Mouse (Mus musculus) limb, embryonic 13.5 days (tissue): ENCODE data around the gene Chpf. TPM values are rescaled to one million over a fixed set of nuclear protein-coding genes. Genes with fewer than 3 reads are reported as not detected.

ENCODE experiments used
- ATAC-seq: fragments of 200-750 bp; cut with Nextera tagmentation; 2 replicates; pipeline ENCODE4 v1.8.0; 2017; ENCODE audit warnings: low read depth, moderate number of reproducible peaks, moderate TSS enrichment; ENCODE audit not compliant: low FRiP score
- H3K27ac ChIP-seq: fragments of 300-500 bp; sonication (generic); 2 replicates; pipeline ENCODE4 v1.5.1; 2015; ENCODE audit warnings: inconsistent platforms, mild to moderate bottlenecking, moderate library complexity
- H3K27me3 ChIP-seq: fragments of 300-500 bp; sonication (generic); 2 replicates; pipeline ENCODE4 v1.6.1; 2015; ENCODE audit warnings: mild to moderate bottlenecking, inconsistent platforms
- H3K36me3 ChIP-seq: fragments of 300-500 bp; sonication (generic); 2 replicates; pipeline ENCODE4 v1.6.1; 2015; ENCODE audit warnings: inconsistent platforms, mild to moderate bottlenecking, moderate library complexity
- H3K4me1 ChIP-seq: fragments of 300-500 bp; sonication (generic); 2 replicates; pipeline ENCODE4 v1.6.1; 2015; ENCODE audit warnings: inconsistent platforms
- H3K4me2 ChIP-seq: fragments of 300-500 bp; sonication (generic); replicated peaks from 2 replicates; pipeline ENCODE4 v1.6.1; 2015; ENCODE audit warnings: inconsistent platforms, mild to moderate bottlenecking, moderate library complexity
- H3K4me3 ChIP-seq: fragments of 300-500 bp; sonication (generic); 2 replicates; pipeline ENCODE4 v1.5.1; 2015; ENCODE audit warnings: moderate library complexity, mild to moderate bottlenecking, inconsistent platforms
- H3K9ac ChIP-seq: fragments of 300-500 bp; sonication (generic); 2 replicates; pipeline ENCODE4 v1.6.1; 2015; ENCODE audit warnings: mild to moderate bottlenecking, inconsistent platforms
- H3K9me3 ChIP-seq: fragments of 300-500 bp; sonication (generic); 2 replicates; pipeline ENCODE4 v1.6.1; 2016; ENCODE audit warnings: inconsistent platforms
- WGBS: fragments of 180-500 bp; shearing (Covaris S2); methylation state at CpG from one replicate; pipeline ENCODE4 v1.1.7; 2015; 5-methylcytosine and 5-hydroxymethylcytosine counted together
- polyA plus RNA-seq: library from polyadenylated mRNA; unstranded; fragments of >200 nt; fragmentation: Nextera tagmentation; extraction: Ambion mirVana; gene quantifications from 2 replicates; pipeline ENCODE4 v1.2.1, GENCODE M21; 2015

Chpf gene
- polyA plus RNA-seq, 1 experiment from 2014 or later, result 37.7 TPM

GRCm38 (mm10) chr1:75507006-75507405 is 27.9 kb upstream of the Chpf start, which contains the start of gene Inha:
Inha (plus strand) TSS chr1:75507077.
- H3K9me3 ChIP-seq, result no peaks in the 10 kb centered on the region
- H3K27ac ChIP-seq, result peak within 1 kb of the TSS; percentile 99
- H3K4me3 ChIP-seq, result peak within 1 kb of the TSS; percentile 94
- H3K4me2 ChIP-seq, result peak within 1 kb of the TSS; percentile 83
- peaks cover 22% of the 10 kb centered on the region for H3K36me3 ChIP-seq
- H3K4me1 ChIP-seq, result peaks cover 51% of the 10 kb centered on the region
- H3K27me3 ChIP-seq, result peaks cover 7% of the 10 kb centered on the region; the same call in 1 of the 2 replicates
- peak within 1 kb of the TSS; percentile 99 for H3K9ac ChIP-seq
- ATAC-seq, result no peak
- WGBS, result 74% methylated on average over 10 of the region's 10 CpGs

GRCm38 (mm10) chr1:75505956-75506831 is 27.1 kb upstream of the Chpf start, which contains the start of gene Obsl1:
Obsl1 (minus strand) TSS chr1:75506452.
- H3K4me1 ChIP-seq, result peaks cover 44% of the 10 kb centered on the region
- H3K4me3 ChIP-seq, result peak within 1 kb of the TSS; percentile 94
- no peaks in the 10 kb centered on the region for H3K9me3 ChIP-seq
- WGBS, result under 1% methylated on average over 63 of the region's 65 CpGs
- peak; percentile 93 for ATAC-seq
- H3K27ac ChIP-seq, result peak within 1 kb of the TSS; percentile 99
- peaks cover 30% of the 10 kb centered on the region for H3K36me3 ChIP-seq
- H3K27me3 ChIP-seq, result peaks cover 7% of the 10 kb centered on the region; the same call in 1 of the 2 replicates
- H3K4me2 ChIP-seq, result peak within 1 kb of the TSS; percentile 83
- peak within 1 kb of the TSS; percentile 99 for H3K9ac ChIP-seq

- Histone ChIP-seq H3K4me3 (peak overlapping the region; percentile 94), H3K4me1 (peaks cover 39% of the 10 kb centered on the region), H3K27ac (peak overlapping the region; percentile 99), H3K4me2 (peak overlapping the region; percentile 83), H3K36me3 (peaks cover 39% of the 10 kb centered on the region), H3K9ac (peak overlapping the region; percentile 99), H3K9me3 (no peaks in the 10 kb centered on the region), H3K27me3 (peaks cover 7% of the 10 kb centered on the region; the same call in 1 of the 2 replicates)
- peak; percentile 32 for ATAC-seq
- under 1% methylated on average over 84 of the region's 84 CpGs for WGBS
Measured at GRCm38 (mm10) chr1:75505159-75505955, 26.2 kb upstream of the Chpf start.

GRCm38 (mm10) chr1:75504256-75505045 is 25.3 kb upstream of the Chpf start:
- peak overlapping the region; percentile 99; the same call in 1 of the 2 replicates for H3K27ac ChIP-seq
- WGBS, result 47% methylated on average over 9 of the region's 9 CpGs
- ATAC-seq, result no peak
- peak overlapping the region; percentile 99 for H3K9ac ChIP-seq
- peaks cover 39% of the 10 kb centered on the region for H3K4me1 ChIP-seq
- H3K27me3 ChIP-seq, result 0 out of 2 replicates have a peak, but pooled peaks cover 1% of the 10 kb centered on the region
- peaks cover 48% of the 10 kb centered on the region for H3K36me3 ChIP-seq
- no peaks in the 10 kb centered on the region for H3K9me3 ChIP-seq
- H3K4me3 ChIP-seq, result peak overlapping the region; percentile 94
- H3K4me2 ChIP-seq, result peak overlapping the region; percentile 83

- Histone ChIP-seq H3K36me3 (peaks cover 56% of the 10 kb centered on the region), H3K4me3 (peak overlapping the region; percentile 94), H3K9ac (peak overlapping the region; percentile 99; the same call in 1 of the 2 replicates), H3K27me3 (no peaks in the 10 kb centered on the region), H3K27ac (no peak overlapping the region), H3K4me2 (peak overlapping the region; percentile 83), H3K4me1 (peaks cover 39% of the 10 kb centered on the region), H3K9me3 (no peaks in the 10 kb centered on the region)
- no peak for ATAC-seq
- 70% methylated on average over 23 of the region's 23 CpGs for WGBS
Measured at GRCm38 (mm10) chr1:75503651-75503980, 24.5 kb upstream of the Chpf start.

GRCm38 (mm10) chr1:75502945-75503650 is 24.0 kb upstream of the Chpf start:
- peak overlapping the region; percentile 83 for H3K4me2 ChIP-seq
- H3K9ac ChIP-seq, result no peak overlapping the region; the same call in 1 of the 2 replicates
- H3K27ac ChIP-seq, result no peak overlapping the region
- peaks cover 39% of the 10 kb centered on the region for H3K4me1 ChIP-seq
- H3K4me3 ChIP-seq, result peak overlapping the region; percentile 94
- ATAC-seq, result no peak
- peaks cover 61% of the 10 kb centered on the region for H3K36me3 ChIP-seq
- no peaks in the 10 kb centered on the region for H3K9me3 ChIP-seq
- 85% methylated on average over 25 of the region's 25 CpGs for WGBS
- H3K27me3 ChIP-seq, result no peaks in the 10 kb centered on the region

- H3K4me1 ChIP-seq, result peaks cover 31% of the 10 kb centered on the region
- H3K27me3 ChIP-seq, result no peaks in the 10 kb centered on the region
- no peak for ATAC-seq
- peaks cover 73% of the 10 kb centered on the region for H3K36me3 ChIP-seq
- WGBS, result 95% methylated on average over 9 of the region's 9 CpGs
- no peak overlapping the region for H3K9ac ChIP-seq
- no peak overlapping the region for H3K4me2 ChIP-seq
- no peaks in the 10 kb centered on the region for H3K9me3 ChIP-seq
- H3K4me3 ChIP-seq, result no peak overlapping the region
- no peak overlapping the region for H3K27ac ChIP-seq
Measured at GRCm38 (mm10) chr1:75501905-75502304, 22.8 kb upstream of the Chpf start.

- Histone ChIP-seq H3K27me3 (no peaks in the 10 kb centered on the region), H3K27ac (no peak overlapping the region), H3K4me1 (peaks cover 27% of the 10 kb centered on the region), H3K4me2 (no peak overlapping the region), H3K4me3 (no peak overlapping the region), H3K36me3 (peaks cover 90% of the 10 kb centered on the region), H3K9ac (no peak overlapping the region), H3K9me3 (no peaks in the 10 kb centered on the region)
- ATAC-seq, result no peak
- 86% methylated on average over 7 of the region's 7 CpGs for WGBS
Measured at GRCm38 (mm10) chr1:75499441-75499840, 20.3 kb upstream of the Chpf start.

- Histone ChIP-seq H3K9me3 (no peaks in the 10 kb centered on the region), H3K4me3 (no peak overlapping the region), H3K4me2 (no peak overlapping the region), H3K36me3 (peaks cover 85% of the 10 kb centered on the region), H3K27me3 (no peaks in the 10 kb centered on the region), H3K4me1 (peaks cover 22% of the 10 kb centered on the region), H3K9ac (no peak overlapping the region), H3K27ac (no peak overlapping the region)
- 85% methylated on average over 4 of the region's 4 CpGs for whole genome bisulfite sequencing
- ATAC-seq, result no peak
Measured at GRCm38 (mm10) chr1:75498897-75499296, 19.8 kb upstream of the Chpf start.

GRCm38 (mm10) chr1:75494878-75495548 is 15.9 kb upstream of the Chpf start:
- WGBS, result 39% methylated on average over 12 of the region's 12 CpGs
- Histone ChIP-seq H3K27ac (no peak overlapping the region), H3K27me3 (peaks cover 7% of the 10 kb centered on the region; the same call in 1 of the 2 replicates), H3K9me3 (no peaks in the 10 kb centered on the region), H3K9ac (no peak overlapping the region), H3K4me1 (peaks cover 10% of the 10 kb centered on the region), H3K36me3 (peaks cover 86% of the 10 kb centered on the region), H3K4me3 (no peak overlapping the region), H3K4me2 (no peak overlapping the region)
- no peak for ATAC-seq
